In the genomic region with DNA sequence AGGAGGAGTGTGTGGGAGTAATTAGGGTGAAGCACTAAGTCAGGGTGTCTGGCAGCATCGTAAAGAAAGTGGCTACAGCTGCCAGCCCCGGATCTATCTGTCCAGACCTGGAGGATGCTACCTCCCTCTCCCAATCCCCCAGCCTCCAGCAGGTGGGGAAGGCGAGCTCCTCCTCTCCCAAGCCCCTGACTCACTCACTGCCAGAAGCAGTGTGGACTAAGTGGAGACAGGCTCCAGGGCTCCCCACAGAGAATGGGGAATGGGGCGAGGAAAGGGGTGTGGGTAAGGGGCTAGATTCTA, we compare ENCODE assay signal across 9 mouse cellular contexts. TPM values are rescaled to one million over a fixed set of nuclear protein-coding genes. Genes with fewer than 3 reads are reported as not detected.
DNase-seq lines count a peak whose midpoint lies in the region; ATAC-seq lines count a peak whose summit lies in the region.
"Had no signal": no experiment of that assay in that cellular context is flagged by ENCODE, and none has a peak within 500 bp of the region (broad histone marks: within the 10 kb centered on the region; RNA-seq: fewer than 3 reads in every experiment).

No protein-coding gene starts in this region.

- no peak overlapping the region for H3K27ac ChIP-seq in lung, embryonic 15.5 days
- H3K27ac ChIP-seq in hindbrain, embryonic 10.5 days = peak overlapping the region; percentile 92
- H3K27ac ChIP-seq in midbrain, embryonic 10.5 days (replicated peaks) = peak overlapping the region; percentile 93
- H3K27ac ChIP-seq in stomach, embryonic 15.5 days = no peak overlapping the region

- ATAC-seq in lung, embryonic 15.5 days (ENCODE audit: borderline replicate concordance, extremely low read depth, low FRiP score, low TSS enrichment) = no peak
- no peak for ATAC-seq in stomach, embryonic 15.5 days (ENCODE audit: insufficient read depth, low FRiP score, low read depth)
- ATAC-seq in erythroid progenitor cell, adult 5-6 weeks (replicated peaks; ENCODE audit: low FRiP score, poor library complexity, severe bottlenecking) = no peak

- peak overlapping the region; percentile 76 for H3K4me2 ChIP-seq in lung, embryonic 15.5 days
- H3K4me2 ChIP-seq in stomach, embryonic 15.5 days = peak overlapping the region; percentile 89

- H3K9me3 ChIP-seq in lung, embryonic 15.5 days = no peaks in the 10 kb centered on the region
- no peaks in the 10 kb centered on the region for H3K9me3 ChIP-seq in hindbrain, embryonic 10.5 days
- H3K9me3 ChIP-seq in midbrain, embryonic 10.5 days (replicated peaks) = no peaks in the 10 kb centered on the region
- H3K9me3 ChIP-seq in stomach, embryonic 15.5 days = no peaks in the 10 kb centered on the region
- H3K9me3 ChIP-seq: megakaryocyte, embryonic 14.5 days had no signal

- no peak for DNase-seq in lung, postnatal 25 days (ENCODE audit: low spot score)
- no peak for DNase-seq in hindbrain, embryonic 10.5 days (ENCODE audit: low spot score)
- DNase-seq in midbrain, embryonic 10.5 days (ENCODE audit: low spot score) = no peak
- DNase-seq in adrenal gland, postnatal 36 days = no peak
- DNase-seq in kidney, adult 11 months = no peak

- H3K4me1 ChIP-seq in lung, embryonic 15.5 days = peaks cover 33% of the 10 kb centered on the region
- H3K4me1 ChIP-seq in hindbrain, embryonic 10.5 days (replicated peaks) = peaks cover 67% of the 10 kb centered on the region
- H3K4me1 ChIP-seq in midbrain, embryonic 10.5 days = peaks cover 69% of the 10 kb centered on the region
- H3K4me1 ChIP-seq in stomach, embryonic 15.5 days = peaks cover 38% of the 10 kb centered on the region

- peak overlapping the region; percentile 56 for H3K4me3 ChIP-seq in lung, embryonic 15.5 days
- peak overlapping the region; percentile 81 for H3K4me3 ChIP-seq in hindbrain, embryonic 10.5 days
- peak overlapping the region; percentile 79 for H3K4me3 ChIP-seq in midbrain, embryonic 10.5 days
- peak overlapping the region; percentile 60 for H3K4me3 ChIP-seq in stomach, embryonic 15.5 days (replicated peaks)
- H3K4me3 ChIP-seq: megakaryocyte, embryonic 14.5 days had no signal

- no peak overlapping the region; the same call in 1 of the 2 replicates for H3K9ac ChIP-seq in lung, embryonic 15.5 days
- peak overlapping the region; percentile 2; the same call in 1 of the 2 replicates for H3K9ac ChIP-seq in stomach, embryonic 15.5 days

- H3K36me3 ChIP-seq in lung, embryonic 15.5 days = no peaks in the 10 kb centered on the region
- peaks cover 31% of the 10 kb centered on the region for H3K36me3 ChIP-seq in hindbrain, embryonic 10.5 days
- H3K36me3 ChIP-seq in midbrain, embryonic 10.5 days = peaks cover 31% of the 10 kb centered on the region
- H3K36me3 ChIP-seq in stomach, embryonic 15.5 days = no peaks in the 10 kb centered on the region

- no peaks in the 10 kb centered on the region for H3K27me3 ChIP-seq in lung, embryonic 15.5 days
- peaks cover 17% of the 10 kb centered on the region for H3K27me3 ChIP-seq in hindbrain, embryonic 10.5 days (ENCODE audit: insufficient read depth, poor library complexity, severe bottlenecking)
- H3K27me3 ChIP-seq in midbrain, embryonic 10.5 days (ENCODE audit: low read depth, poor library complexity, severe bottlenecking) = peaks cover 20% of the 10 kb centered on the region
- no peaks in the 10 kb centered on the region for H3K27me3 ChIP-seq in stomach, embryonic 15.5 days (replicated peaks)

- 36% methylated on average over 4 of the region's 4 CpGs for WGBS in lung, embryonic 15.5 days
- WGBS in hindbrain, embryonic 10.5 days = 22% methylated on average over 4 of the region's 4 CpGs
- 18% methylated on average over 4 of the region's 4 CpGs for WGBS in midbrain, embryonic 10.5 days
- WGBS in stomach, embryonic 15.5 days = 27% methylated on average over 4 of the region's 4 CpGs

RNA-seq across cellular contexts. Expression of gene Igsf9, which starts 1.7 kb away (rescaled TPM):
- 21.7 and 22.5 TPM in 2 replicates for polyA plus RNA-seq in lung, embryonic 15.5 days (2015; fragmentation: Nextera tagmentation; extraction: Ambion mirVana)
- 74.1 and 76.0 TPM in 2 replicates for polyA plus RNA-seq in hindbrain, embryonic 10.5 days (2016; fragmentation: Nextera tagmentation; extraction: Ambion mirVana)
- 76.2 and 95.8 TPM in 2 replicates for polyA plus RNA-seq in midbrain, embryonic 10.5 days (2016; fragmentation: Nextera tagmentation; extraction: Ambion mirVana)
- 49.0 and 50.1 TPM in 2 replicates for polyA plus RNA-seq in stomach, embryonic 15.5 days (2015; fragmentation: Nextera tagmentation; extraction: Ambion mirVana)
- 1 to 10 TPM; 1.6 to 1.8 TPM for total RNA-seq in adrenal gland, postnatal 36 days (2021)
- not detected in 2 replicates for total RNA-seq in erythroid progenitor cell, adult 5-6 weeks (2015; ENCODE audit: low replicate concordance)
- 2.4 TPM in 1 of 2 replicates, not detected in the other for total RNA-seq in erythroid progenitor cell, adult 5-6 weeks (2017; ENCODE audit: low replicate concordance)

RNA-seq across cellular contexts. Expression of gene Slamf9, which starts 8.2 kb away (rescaled TPM):
- polyA plus RNA-seq in lung, embryonic 15.5 days (2015; fragmentation: Nextera tagmentation; extraction: Ambion mirVana) = 0.31 and 0.51 TPM in 2 replicates
- 0.16 TPM in 1 of 2 replicates, not detected in the other for polyA plus RNA-seq in hindbrain, embryonic 10.5 days (2016; fragmentation: Nextera tagmentation; extraction: Ambion mirVana)
- 0.09 and 0.16 TPM in 2 replicates for polyA plus RNA-seq in midbrain, embryonic 10.5 days (2016; fragmentation: Nextera tagmentation; extraction: Ambion mirVana)
- 0.79 and 1.0 TPM in 2 replicates for polyA plus RNA-seq in stomach, embryonic 15.5 days (2015; fragmentation: Nextera tagmentation; extraction: Ambion mirVana)
- 1 to 10 TPM; 2.3 to 4.5 TPM for total RNA-seq in adrenal gland, postnatal 36 days (2021)
- total RNA-seq in erythroid progenitor cell, adult 5-6 weeks (2015; ENCODE audit: low replicate concordance) = 1.1 TPM in 1 of 2 replicates, not detected in the other
- total RNA-seq in erythroid progenitor cell, adult 5-6 weeks (2017; ENCODE audit: low replicate concordance) = 0.90 and 2.7 TPM in 2 replicates

RNA-seq across cellular contexts. Expression of gene Tagln2, which starts 16.5 kb away (rescaled TPM):
- polyA plus RNA-seq in lung, embryonic 15.5 days (2015; fragmentation: Nextera tagmentation; extraction: Ambion mirVana) = 541 and 580 TPM in 2 replicates
- polyA plus RNA-seq in hindbrain, embryonic 10.5 days (2016; fragmentation: Nextera tagmentation; extraction: Ambion mirVana) = 73.3 and 80.4 TPM in 2 replicates
- polyA plus RNA-seq in midbrain, embryonic 10.5 days (2016; fragmentation: Nextera tagmentation; extraction: Ambion mirVana) = 70.8 and 79.2 TPM in 2 replicates
- 341 and 366 TPM in 2 replicates for polyA plus RNA-seq in stomach, embryonic 15.5 days (2015; fragmentation: Nextera tagmentation; extraction: Ambion mirVana)
- 10 to 100 TPM; 90.5 to 91.7 TPM for total RNA-seq in adrenal gland, postnatal 36 days (2021)
- total RNA-seq in erythroid progenitor cell, adult 5-6 weeks (2015; ENCODE audit: low replicate concordance) = 95.6 and 112 TPM in 2 replicates
- 21.1 and 56.0 TPM in 2 replicates for total RNA-seq in erythroid progenitor cell, adult 5-6 weeks (2017; ENCODE audit: low replicate concordance)

RNA-seq across cellular contexts. Expression of gene Cfap45, which starts 37.3 kb away (rescaled TPM):
- 8.1 and 10.7 TPM in 2 replicates for polyA plus RNA-seq in lung, embryonic 15.5 days (2015; fragmentation: Nextera tagmentation; extraction: Ambion mirVana)
- polyA plus RNA-seq in hindbrain, embryonic 10.5 days (2016; fragmentation: Nextera tagmentation; extraction: Ambion mirVana) = 2.4 and 3.6 TPM in 2 replicates
- 1.0 and 1.7 TPM in 2 replicates for polyA plus RNA-seq in midbrain, embryonic 10.5 days (2016; fragmentation: Nextera tagmentation; extraction: Ambion mirVana)
- polyA plus RNA-seq in stomach, embryonic 15.5 days (2015; fragmentation: Nextera tagmentation; extraction: Ambion mirVana) = 2.4 TPM in 2 replicates
- under 1 TPM; 0.30 to 0.89 TPM for total RNA-seq in adrenal gland, postnatal 36 days (2021)
- not detected in 2 replicates for total RNA-seq in erythroid progenitor cell, adult 5-6 weeks (2015; ENCODE audit: low replicate concordance)
- total RNA-seq in erythroid progenitor cell, adult 5-6 weeks (2017; ENCODE audit: low replicate concordance) = not detected in 2 replicates

Comparison
In these comparisons a context has a peak if more than half of its experiments do, and no peak if none do; other contexts are left out.
1. H3K27ac ChIP-seq: peak in hindbrain, embryonic 10.5 days (single experiment) and midbrain, embryonic 10.5 days (single experiment); none in lung, embryonic 15.5 days (single experiment) and stomach, embryonic 15.5 days (single experiment).
2. Peak in every context shown above with its lines, with median percentiles within 50 percentile points of each other: H3K4me3 ChIP-seq.